Mouse (Mus musculus): Measurements from ENCODE around the gene Cox4i2.
A peak's percentile ranks its signal among the peaks of the same experiment; 100 is the strongest.

The Cox4i2 gene

DNA sequence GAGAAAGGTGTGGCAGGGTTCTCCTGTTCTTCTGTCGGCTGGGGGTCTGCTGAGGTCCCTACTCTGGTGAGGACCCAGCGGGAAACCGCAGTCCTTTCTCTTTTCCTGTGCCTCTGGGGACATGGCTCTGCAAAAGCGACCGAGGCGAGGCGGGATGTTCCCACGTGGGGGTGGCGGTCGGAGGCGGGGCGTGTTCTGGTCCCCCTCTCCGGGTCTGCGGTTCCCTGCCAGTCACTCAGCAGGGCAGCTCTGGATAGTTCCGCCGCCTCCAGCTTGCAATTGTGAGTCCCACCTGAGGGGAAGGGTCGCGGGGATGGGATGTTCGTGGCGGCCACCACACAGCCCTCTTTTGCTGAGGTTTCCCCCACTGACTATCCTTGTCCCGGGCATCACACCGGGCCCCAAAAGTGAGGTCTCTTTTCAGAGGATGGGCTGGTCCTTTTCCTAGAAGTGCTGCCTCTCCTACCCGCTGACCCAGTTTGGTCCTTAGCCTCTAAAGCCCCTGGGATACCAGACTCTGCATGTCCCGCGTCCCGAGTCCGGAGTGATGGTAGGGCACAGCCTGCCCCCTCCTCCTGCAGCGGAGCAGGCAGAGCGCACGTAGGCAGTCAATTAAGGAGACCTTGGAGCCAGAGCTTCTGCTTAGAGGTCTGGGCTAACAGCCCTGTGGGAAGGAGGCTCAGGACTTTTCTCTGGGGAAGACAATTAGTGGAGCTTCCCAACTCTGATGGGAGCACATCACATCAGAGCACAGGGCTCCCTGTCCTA, at the start of gene Cox4i2:
Gene Cox4i2 (plus strand): TSS at position 230 of the 768 bp plus-strand sequence.
- peak; percentile 52 for DNase-seq

GRCm38 (mm10) chr2:152704256-152704605, 49.7 kb upstream of the Cox4i2 start:
- DNase-seq, result no peak

DNA sequence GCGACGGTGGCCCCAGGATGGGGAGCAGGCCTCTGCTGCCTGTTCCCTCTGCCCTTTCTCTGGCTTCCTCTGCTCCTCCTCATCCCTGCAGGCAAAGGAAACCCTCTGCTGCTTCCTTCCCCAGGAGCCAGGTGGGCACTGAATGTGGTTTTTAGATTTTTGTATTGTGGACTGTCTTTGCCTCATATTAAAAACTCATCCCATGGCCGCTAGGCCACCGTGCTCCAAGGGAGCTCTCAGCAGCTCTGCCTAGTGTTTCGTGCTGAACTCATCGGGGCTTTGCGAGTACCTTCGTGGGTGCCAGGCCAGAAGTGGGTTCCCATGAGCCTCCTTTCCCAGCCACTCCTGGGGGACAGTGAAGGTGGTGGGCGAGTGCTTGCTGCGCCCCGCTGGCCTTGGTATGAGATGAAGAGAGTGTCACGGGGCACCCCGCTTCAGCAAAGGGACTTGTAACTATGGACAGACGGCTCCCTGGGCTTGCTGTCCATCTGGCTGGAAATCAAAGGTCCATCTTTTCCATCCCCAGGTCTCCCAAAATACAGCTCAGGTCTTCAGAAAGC, 49.1 kb upstream of the Cox4i2 start:
- DNase-seq, result no peak

DNA sequence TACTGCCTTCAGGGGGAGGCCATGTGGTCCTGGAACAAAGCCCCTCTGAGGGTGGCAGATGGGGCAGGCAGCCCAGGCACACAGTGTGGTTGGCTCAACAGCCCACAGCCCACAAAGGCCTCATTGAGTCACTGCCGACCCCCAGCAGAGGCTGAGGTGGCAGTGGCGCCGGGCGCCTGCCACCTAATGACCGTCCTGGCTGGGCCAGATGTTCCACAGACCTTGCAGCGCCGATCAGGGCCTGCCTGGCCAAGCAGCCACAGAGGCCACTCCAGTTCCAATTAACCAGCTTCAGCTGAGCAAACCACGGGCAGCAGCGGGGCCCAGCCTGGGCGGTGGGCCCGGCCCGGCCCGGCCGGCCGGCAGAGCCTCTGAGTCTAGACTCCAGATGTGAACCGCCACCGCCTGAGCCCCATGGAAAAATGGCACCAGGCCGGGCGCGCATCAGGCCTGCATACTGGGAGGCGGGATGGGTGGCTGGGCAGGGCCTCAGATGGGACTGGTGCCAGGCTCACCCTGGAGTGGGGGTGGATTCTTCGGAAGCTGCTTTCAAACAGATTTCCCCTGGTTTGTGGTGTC, 47.9 kb upstream of the Cox4i2 start:
- peak; percentile 64 for DNase-seq

DNA sequence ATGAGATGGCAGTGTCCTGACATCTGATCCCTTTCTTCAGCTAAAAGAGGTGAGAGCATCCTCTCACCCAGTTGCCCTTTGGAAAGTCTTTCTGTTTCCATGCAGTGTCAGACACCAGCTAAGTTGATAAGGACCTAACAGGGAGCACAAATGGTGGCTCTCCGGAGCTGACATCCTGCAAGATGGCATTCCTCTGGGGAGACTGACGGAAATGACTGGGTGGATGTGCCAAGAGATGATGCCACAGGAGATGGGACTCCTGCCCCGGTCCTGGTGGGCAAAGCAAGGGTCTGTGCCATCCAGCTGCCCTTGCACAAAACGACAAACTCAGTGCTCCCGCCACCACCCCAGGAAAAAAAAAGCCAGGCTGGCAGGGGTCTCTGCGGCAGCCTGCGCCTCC, 46.8 kb upstream of the Cox4i2 start:
- DNase-seq, result no peak

GRCm38 (mm10) chr2:152707627-152708026, 46.3 kb upstream of the Cox4i2 start:
- peak; percentile 97 for DNase-seq

DNA sequence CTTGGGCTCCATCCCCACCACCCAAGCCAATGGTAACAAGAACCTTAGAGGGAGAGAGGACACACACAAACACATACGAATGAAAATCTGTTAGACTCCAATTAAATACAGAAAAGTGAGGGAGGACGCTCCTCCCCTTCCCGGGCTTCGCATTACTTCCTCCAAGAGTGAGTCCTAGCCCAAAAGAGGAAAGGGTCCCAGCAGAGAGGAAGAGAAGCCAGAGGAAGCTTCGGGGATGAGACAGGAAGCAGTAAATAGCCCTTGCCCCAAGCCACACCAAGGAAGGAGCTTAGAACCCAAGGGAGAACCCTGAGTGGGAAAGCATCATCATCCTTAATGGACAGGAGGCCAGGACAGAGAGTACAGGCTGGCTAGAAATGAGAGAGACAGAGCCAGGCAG, 44.9 kb upstream of the Cox4i2 start:
- no peak for DNase-seq

DNA sequence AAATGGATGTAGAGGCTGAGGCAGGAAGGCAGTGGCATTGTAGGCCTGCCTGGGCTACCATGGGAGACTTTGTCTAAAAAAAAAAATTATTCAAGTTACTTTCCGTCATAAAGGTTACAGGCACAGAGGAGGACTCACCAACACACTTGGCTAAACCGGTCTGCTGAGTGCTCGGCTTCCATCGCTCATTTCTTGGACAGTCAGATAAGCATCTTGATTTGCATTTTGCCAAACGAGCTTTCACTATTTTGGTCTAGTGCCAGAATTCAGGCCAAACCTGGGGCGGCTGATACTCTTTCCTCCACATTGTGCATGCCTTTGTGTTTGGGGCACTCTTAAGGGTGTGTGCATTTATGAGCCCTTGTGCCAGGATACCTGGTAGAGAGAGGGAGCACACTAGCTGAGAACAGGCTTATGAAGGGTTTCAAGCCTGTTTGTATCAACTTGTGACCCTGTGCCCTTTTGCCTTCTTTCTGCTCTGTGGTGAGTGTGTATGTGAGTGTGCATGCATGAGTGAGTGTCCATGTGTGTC, 37.7 kb upstream of the Cox4i2 start:
- DNase-seq, result no peak

DNA sequence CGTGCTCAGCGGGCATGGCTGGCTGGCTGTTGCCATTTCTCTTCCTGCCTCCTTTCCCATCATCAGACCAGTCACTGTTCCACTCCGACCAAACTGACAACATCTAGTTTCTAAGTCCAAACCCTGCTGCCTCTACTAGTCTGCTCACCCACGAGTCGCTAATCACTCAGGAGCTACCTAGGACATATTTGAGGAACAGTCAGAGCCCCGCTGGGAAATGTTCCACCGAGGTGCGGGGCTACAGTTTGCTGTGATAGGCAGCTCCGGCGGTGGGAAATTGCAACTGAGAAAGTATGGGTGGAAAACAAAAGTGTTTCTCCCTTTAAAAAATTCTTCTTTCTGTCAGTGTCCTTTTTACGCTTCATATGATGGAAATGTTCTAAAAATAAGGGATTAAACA, 36.3 kb upstream of the Cox4i2 start:
- DNase-seq, result no peak

GRCm38 (mm10) chr2:152718076-152718475, 35.9 kb upstream of the Cox4i2 start:
- peak; percentile 71 for DNase-seq

DNA sequence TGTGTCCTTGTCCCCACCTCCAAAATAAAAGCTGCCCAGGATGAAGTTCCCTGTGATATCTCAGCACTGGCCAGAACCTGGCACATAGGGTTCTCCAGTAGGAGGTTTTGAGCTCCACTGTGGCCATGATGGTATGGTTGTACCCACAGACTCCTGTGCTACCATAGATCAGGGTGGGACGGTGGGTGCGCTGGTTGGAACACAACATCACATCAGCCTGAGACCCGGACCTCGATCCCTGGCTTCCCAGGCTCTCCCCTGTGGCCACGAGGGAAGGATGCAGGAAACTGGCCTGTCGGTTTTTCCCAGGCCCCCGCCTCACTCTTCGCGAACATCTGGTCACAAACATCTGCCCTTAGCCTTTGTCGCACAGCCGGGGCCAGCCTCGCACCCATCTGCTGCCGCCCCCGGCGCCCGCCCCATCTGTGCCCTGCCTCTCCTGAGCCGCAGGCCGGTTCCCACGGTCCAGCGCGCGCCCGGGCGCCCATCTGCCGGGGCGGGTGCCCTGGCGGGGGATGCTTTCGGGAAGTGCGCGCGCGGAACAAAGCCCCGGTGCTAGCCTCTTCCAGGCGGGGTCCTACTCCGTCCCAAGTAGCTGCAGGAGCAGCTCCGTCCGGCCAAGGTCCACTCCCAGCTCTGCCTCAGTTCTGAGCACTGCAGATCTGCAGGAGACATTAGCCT, 30.2 kb upstream of the Cox4i2 start:
- peak; percentile 80 for DNase-seq

- DNase-seq, result no peak
Observed at GRCm38 (mm10) chr2:152724332-152724723, 29.6 kb upstream of the Cox4i2 start.

GRCm38 (mm10) chr2:152725178-152725750, 28.7 kb upstream of the Cox4i2 start:
- DNase-seq, result no peak

- no peak for DNase-seq
Observed at GRCm38 (mm10) chr2:152726213-152726612, 27.8 kb upstream of the Cox4i2 start.

- no peak for DNase-seq
Observed at GRCm38 (mm10) chr2:152726751-152727335, 27.1 kb upstream of the Cox4i2 start.

GRCm38 (mm10) chr2:152727795-152728510, 26.0 kb upstream of the Cox4i2 start:
- no peak for DNase-seq

GRCm38 (mm10) chr2:152728594-152728993, 25.4 kb upstream of the Cox4i2 start:
- no peak for DNase-seq

- DNase-seq, result no peak
Observed at GRCm38 (mm10) chr2:152729013-152729635, 24.8 kb upstream of the Cox4i2 start.

- DNase-seq, result peak; percentile 88
Observed at GRCm38 (mm10) chr2:152729636-152730020, 24.3 kb upstream of the Cox4i2 start.

- DNase-seq, result no peak
Observed at GRCm38 (mm10) chr2:152733201-152733600, 20.8 kb upstream of the Cox4i2 start.

- no peak for DNase-seq
Observed at GRCm38 (mm10) chr2:152734501-152734900, 19.5 kb upstream of the Cox4i2 start.

DNA sequence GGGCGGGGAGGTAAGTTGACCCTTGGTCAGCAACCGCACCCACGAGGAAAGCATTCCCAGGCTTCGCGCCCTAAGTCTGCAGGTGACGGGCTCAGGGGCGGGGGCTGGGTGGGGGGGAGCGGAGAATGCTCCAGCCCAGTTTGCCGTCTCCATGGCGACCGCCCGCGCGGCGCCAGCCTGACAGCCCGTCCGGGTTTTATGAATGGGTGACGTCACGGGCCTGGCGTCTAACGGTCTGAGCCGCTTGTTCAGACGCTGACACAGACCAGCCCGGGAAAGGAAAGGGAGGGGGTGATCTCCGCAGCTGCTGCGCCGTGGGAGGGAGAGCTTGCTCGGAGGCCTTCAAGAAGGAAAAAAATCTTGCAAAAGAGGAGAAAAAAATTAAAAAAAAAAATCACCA, 19.0 kb upstream of the Cox4i2 start:
- DNase-seq, result peak; percentile 99
